ENCODE assay signal across 22 mouse cellular contexts in the genomic region with DNA sequence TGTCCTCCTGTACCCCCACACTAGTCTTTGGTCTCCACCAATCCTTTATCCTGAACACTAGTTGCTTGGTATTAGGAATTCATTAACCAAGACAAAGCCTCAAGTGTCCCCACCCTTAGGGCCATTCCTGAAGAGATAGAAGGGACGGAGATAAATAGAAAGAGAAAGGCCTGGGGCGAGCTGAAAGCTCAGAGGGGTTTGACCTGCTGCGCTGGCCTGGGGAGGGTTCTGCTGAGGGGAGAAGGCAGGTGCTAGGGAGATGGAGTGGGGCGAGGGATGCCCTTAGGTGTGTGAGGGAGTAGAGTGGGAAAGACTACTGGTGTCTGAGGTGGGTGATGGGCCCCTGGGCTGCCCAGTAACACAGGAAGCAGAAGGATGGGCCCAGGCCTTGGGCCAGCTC. TPM values are rescaled to one million over a fixed set of nuclear protein-coding genes. Genes with fewer than 3 reads are reported as not detected.
DNase-seq lines count a peak whose midpoint lies in the region; ATAC-seq and TF ChIP-seq lines count a peak whose summit lies in the region.
"Had no signal": no experiment of that assay in that cellular context is flagged by ENCODE, and none has a peak within 500 bp of the region (broad histone marks: within the 10 kb centered on the region; RNA-seq: fewer than 3 reads in every experiment).

No protein-coding gene starts in this region.

- no peak for TF ChIP-seq CTCF in E14TG2a.4 (conservative IDR thresholded peaks at IDR 0.05; ENCODE audit: low read length)
- no peak for TF ChIP-seq CTCF in layer of hippocampus, adult 2 months (conservative IDR thresholded peaks at IDR 0.05)

- 65% methylated on average over 4 of the region's 4 CpGs for whole genome bisulfite sequencing in embryonic facial prominence, embryonic 11.5 days
- 60% methylated on average over 4 of the region's 4 CpGs for WGBS in embryonic facial prominence, embryonic 10.5 days
- WGBS in limb, embryonic 15.5 days, result 84% methylated on average over 4 of the region's 4 CpGs
- WGBS in limb, embryonic 10.5 days, result 83% methylated on average over 4 of the region's 4 CpGs
- WGBS in embryonic facial prominence, embryonic 15.5 days, result 63% methylated on average over 4 of the region's 4 CpGs

- peak; percentile 27; the same call in 1 of the 2 replicates for ATAC-seq in embryonic facial prominence, embryonic 11.5 days (replicated peaks; ENCODE audit: insufficient number of reproducible peaks, low FRiP score, low TSS enrichment, low read depth)
- no peak for ATAC-seq in limb, embryonic 15.5 days (ENCODE audit: insufficient number of reproducible peaks, low FRiP score, low TSS enrichment, low read depth)
- ATAC-seq in embryonic facial prominence, embryonic 15.5 days (ENCODE audit: insufficient number of reproducible peaks, low FRiP score, low TSS enrichment, low read depth), result no peak
- ATAC-seq: activated CD4-positive, CD25-positive, alpha-beta regulatory T cell, adult 4 months; CD4-positive, CD25-positive, alpha-beta regulatory T cell, adult 4 months; midbrain, embryonic 16.5 days had no signal

- no peak overlapping the region for H3K4me2 ChIP-seq in embryonic facial prominence, embryonic 11.5 days (ENCODE audit: low read depth, low read length)
- no peak overlapping the region for H3K4me2 ChIP-seq in limb, embryonic 15.5 days
- H3K4me2 ChIP-seq in embryonic facial prominence, embryonic 15.5 days (replicated peaks), result no peak overlapping the region
- H3K4me2 ChIP-seq: hindbrain, embryonic 13.5 days; limb, embryonic 12.5 days; neural tube, embryonic 12.5 days had no signal

- H3K9ac ChIP-seq in embryonic facial prominence, embryonic 11.5 days (replicated peaks; ENCODE audit: low read length), result no peak overlapping the region
- no peak overlapping the region for H3K9ac ChIP-seq in limb, embryonic 15.5 days
- no peak overlapping the region for H3K9ac ChIP-seq in embryonic facial prominence, embryonic 15.5 days
- H3K9ac ChIP-seq: hindbrain, embryonic 13.5 days; limb, embryonic 12.5 days; neural tube, embryonic 12.5 days had no signal

- intact Hi-C loops in left cerebral cortex, postnatal 4 days (cut with DNase I), result no loop called here

- H3K27me3 ChIP-seq in embryonic facial prominence, embryonic 11.5 days (ENCODE audit: control insufficient read depth, insufficient read depth, low read length), result no peaks in the 10 kb centered on the region
- H3K27me3 ChIP-seq in embryonic facial prominence, embryonic 10.5 days (replicated peaks; ENCODE audit: low read depth, poor library complexity, severe bottlenecking), result no peaks in the 10 kb centered on the region
- no peaks in the 10 kb centered on the region for H3K27me3 ChIP-seq in limb, embryonic 15.5 days
- no peaks in the 10 kb centered on the region for H3K27me3 ChIP-seq in limb, embryonic 10.5 days (ENCODE audit: low read depth, poor library complexity, severe bottlenecking)
- H3K27me3 ChIP-seq in E14TG2a.4 (ENCODE audit: insufficient read depth, low read length), result no peaks in the 10 kb centered on the region
- H3K27me3 ChIP-seq in embryonic facial prominence, embryonic 15.5 days, result no peaks in the 10 kb centered on the region
- H3K27me3 ChIP-seq: hindbrain, embryonic 13.5 days; limb, embryonic 12.5 days; neural tube, embryonic 12.5 days had no signal

- no peaks in the 10 kb centered on the region for H3K4me1 ChIP-seq in embryonic facial prominence, embryonic 11.5 days (ENCODE audit: control insufficient read depth, insufficient read depth, low read length)
- H3K4me1 ChIP-seq in embryonic facial prominence, embryonic 10.5 days, result peaks cover 22% of the 10 kb centered on the region
- 0 out of 2 replicates have a peak, but pooled peaks cover 5% of the 10 kb centered on the region for H3K4me1 ChIP-seq in limb, embryonic 15.5 days
- H3K4me1 ChIP-seq in limb, embryonic 10.5 days, result peaks cover 12% of the 10 kb centered on the region
- peaks cover 58% of the 10 kb centered on the region for H3K4me1 ChIP-seq in E14TG2a.4 (replicated peaks; ENCODE audit: low read depth, low read length)
- H3K4me1 ChIP-seq in embryonic facial prominence, embryonic 15.5 days, result peaks cover 13% of the 10 kb centered on the region
- H3K4me1 ChIP-seq: hindbrain, embryonic 13.5 days; neural tube, embryonic 12.5 days had no signal

- no peak overlapping the region for H3K4me3 ChIP-seq in embryonic facial prominence, embryonic 11.5 days (ENCODE audit: low read depth, low read length)
- H3K4me3 ChIP-seq in embryonic facial prominence, embryonic 10.5 days, result no peak overlapping the region
- no peak overlapping the region for H3K4me3 ChIP-seq in limb, embryonic 15.5 days
- no peak overlapping the region for H3K4me3 ChIP-seq in limb, embryonic 10.5 days
- peak overlapping the region; percentile 15; the same call in 1 of the 2 replicates for H3K4me3 ChIP-seq in E14TG2a.4 (replicated peaks; ENCODE audit: low read length)
- no peak overlapping the region for H3K4me3 ChIP-seq in embryonic facial prominence, embryonic 15.5 days (replicated peaks)
- no peak overlapping the region for H3K4me3 ChIP-seq in layer of hippocampus, adult 2 months
- H3K4me3 ChIP-seq: hindbrain, embryonic 13.5 days; limb, embryonic 12.5 days; neural tube, embryonic 12.5 days had no signal

- DNase-seq in embryonic facial prominence, embryonic 11.5 days (ENCODE audit: low spot score), result no peak
- no peak for DNase-seq in embryonic facial prominence, embryonic 10.5 days (ENCODE audit: low spot score)
- no peak for DNase-seq in limb, embryonic 10.5 days (ENCODE audit: low spot score)
- DNase-seq in left cerebral cortex, postnatal 4 days, result no peak
- no peak for DNase-seq in layer of hippocampus, adult 2 months (ENCODE audit: low spot score in 2 of 2)
- DNase-seq: adrenal gland, postnatal 14 days; cerebellum, adult 11-12 months; cerebellum, postnatal 36 days; gastrocnemius, postnatal 14 days; heart, postnatal 10 days; kidney, adult 9 months; right cerebral cortex, postnatal 25 days; thymus, adult 18-20 months had no signal

- no peaks in the 10 kb centered on the region for H3K36me3 ChIP-seq in embryonic facial prominence, embryonic 11.5 days (replicated peaks; ENCODE audit: control insufficient read depth, insufficient read depth, low read depth, low read length)
- H3K36me3 ChIP-seq in embryonic facial prominence, embryonic 10.5 days (replicated peaks), result peaks cover 44% of the 10 kb centered on the region
- H3K36me3 ChIP-seq in limb, embryonic 15.5 days, result peaks cover 15% of the 10 kb centered on the region
- peaks cover 34% of the 10 kb centered on the region for H3K36me3 ChIP-seq in limb, embryonic 10.5 days
- peaks cover 14% of the 10 kb centered on the region for H3K36me3 ChIP-seq in E14TG2a.4 (ENCODE audit: insufficient read depth, low read length)
- peaks cover 15% of the 10 kb centered on the region; the same call in 1 of the 2 replicates for H3K36me3 ChIP-seq in embryonic facial prominence, embryonic 15.5 days

- H3K27ac ChIP-seq in embryonic facial prominence, embryonic 11.5 days (replicated peaks; ENCODE audit: low read depth, low read length), result no peak overlapping the region
- no peak overlapping the region for H3K27ac ChIP-seq in embryonic facial prominence, embryonic 10.5 days (replicated peaks)
- H3K27ac ChIP-seq in limb, embryonic 15.5 days, result peak overlapping the region; percentile 39
- H3K27ac ChIP-seq in limb, embryonic 10.5 days, result no peak overlapping the region
- H3K27ac ChIP-seq in embryonic facial prominence, embryonic 15.5 days (replicated peaks), result peak overlapping the region; percentile 40; the same call in 1 of the 2 replicates
- H3K27ac ChIP-seq in layer of hippocampus, adult 2 months, result no peak overlapping the region
- H3K27ac ChIP-seq: hindbrain, embryonic 13.5 days; limb, embryonic 12.5 days; neural tube, embryonic 12.5 days had no signal

- no peaks in the 10 kb centered on the region for H3K9me3 ChIP-seq in embryonic facial prominence, embryonic 11.5 days (replicated peaks; ENCODE audit: control insufficient read depth, low read length)
- no peaks in the 10 kb centered on the region for H3K9me3 ChIP-seq in embryonic facial prominence, embryonic 10.5 days
- H3K9me3 ChIP-seq in limb, embryonic 15.5 days, result no peaks in the 10 kb centered on the region
- H3K9me3 ChIP-seq in limb, embryonic 10.5 days (replicated peaks), result no peaks in the 10 kb centered on the region
- no peaks in the 10 kb centered on the region for H3K9me3 ChIP-seq in E14TG2a.4 (ENCODE audit: low read length)
- no peaks in the 10 kb centered on the region for H3K9me3 ChIP-seq in embryonic facial prominence, embryonic 15.5 days (replicated peaks)
- H3K9me3 ChIP-seq: hindbrain, embryonic 13.5 days; limb, embryonic 12.5 days; neural tube, embryonic 12.5 days had no signal

RNA-seq across cellular contexts. Expression of a gene that starts 29.4 kb away (rescaled TPM):
- 56.1 and 66.1 TPM in 2 replicates for polyA plus RNA-seq in embryonic facial prominence, embryonic 11.5 days (2014; fragmentation: Nextera tagmentation; extraction: Ambion mirVana)
- 121 and 132 TPM in 2 replicates for polyA plus RNA-seq in embryonic facial prominence, embryonic 10.5 days (2016; fragmentation: Nextera tagmentation; extraction: Ambion mirVana)
- 41.8 and 45.5 TPM in 2 replicates for polyA plus RNA-seq in limb, embryonic 15.5 days (2015; fragmentation: Nextera tagmentation; extraction: Ambion mirVana)
- polyA plus RNA-seq in limb, embryonic 10.5 days (2016; fragmentation: Nextera tagmentation; extraction: Ambion mirVana), result 125 and 139 TPM in 2 replicates
- 46.2 and 48.8 TPM in 2 replicates for polyA plus RNA-seq in embryonic facial prominence, embryonic 15.5 days (2015; fragmentation: Nextera tagmentation; extraction: Ambion mirVana)
- 100 to 1,000 TPM; 448 to 457 TPM for total RNA-seq in left cerebral cortex, postnatal 4 days (2021)
- total RNA-seq in layer of hippocampus, adult 2 months (2021), result 100 to 1,000 TPM; 184 to 185 TPM

RNA-seq across cellular contexts. Expression of a gene that starts 57.6 kb away (rescaled TPM):
- polyA plus RNA-seq in embryonic facial prominence, embryonic 11.5 days (2014; fragmentation: Nextera tagmentation; extraction: Ambion mirVana), result 72.4 and 72.8 TPM in 2 replicates
- 96.6 and 101 TPM in 2 replicates for polyA plus RNA-seq in embryonic facial prominence, embryonic 10.5 days (2016; fragmentation: Nextera tagmentation; extraction: Ambion mirVana)
- polyA plus RNA-seq in limb, embryonic 15.5 days (2015; fragmentation: Nextera tagmentation; extraction: Ambion mirVana), result 59.0 and 61.9 TPM in 2 replicates
- polyA plus RNA-seq in limb, embryonic 10.5 days (2016; fragmentation: Nextera tagmentation; extraction: Ambion mirVana), result 122 and 136 TPM in 2 replicates
- 61.4 and 64.4 TPM in 2 replicates for polyA plus RNA-seq in embryonic facial prominence, embryonic 15.5 days (2015; fragmentation: Nextera tagmentation; extraction: Ambion mirVana)
- total RNA-seq in left cerebral cortex, postnatal 4 days (2021), result 10 to 100 TPM; 40.2 to 45.5 TPM
- 10 to 100 TPM; 45.6 to 46.2 TPM for total RNA-seq in layer of hippocampus, adult 2 months (2021)

Comparison
In these comparisons a context has a peak if more than half of its experiments do, and no peak if none do; other contexts are left out.
1. H3K27ac ChIP-seq: peak in limb, embryonic 15.5 days (single experiment) and embryonic facial prominence, embryonic 15.5 days (single experiment); none in embryonic facial prominence, embryonic 11.5 days (single experiment), embryonic facial prominence, embryonic 10.5 days (single experiment), limb, embryonic 10.5 days (single experiment) and layer of hippocampus, adult 2 months (single experiment).